Mouse (Mus musculus) 3T3-L1 (cell line): Measurements from ENCODE around the gene Lrat.

Experiments used
- DNase-seq: peaks from one replicate; pipeline ENCODE4 v3.0.0-alpha.2; 2015; ENCODE audit warnings: low read depth, low spot score

Lrat gene

DNA sequence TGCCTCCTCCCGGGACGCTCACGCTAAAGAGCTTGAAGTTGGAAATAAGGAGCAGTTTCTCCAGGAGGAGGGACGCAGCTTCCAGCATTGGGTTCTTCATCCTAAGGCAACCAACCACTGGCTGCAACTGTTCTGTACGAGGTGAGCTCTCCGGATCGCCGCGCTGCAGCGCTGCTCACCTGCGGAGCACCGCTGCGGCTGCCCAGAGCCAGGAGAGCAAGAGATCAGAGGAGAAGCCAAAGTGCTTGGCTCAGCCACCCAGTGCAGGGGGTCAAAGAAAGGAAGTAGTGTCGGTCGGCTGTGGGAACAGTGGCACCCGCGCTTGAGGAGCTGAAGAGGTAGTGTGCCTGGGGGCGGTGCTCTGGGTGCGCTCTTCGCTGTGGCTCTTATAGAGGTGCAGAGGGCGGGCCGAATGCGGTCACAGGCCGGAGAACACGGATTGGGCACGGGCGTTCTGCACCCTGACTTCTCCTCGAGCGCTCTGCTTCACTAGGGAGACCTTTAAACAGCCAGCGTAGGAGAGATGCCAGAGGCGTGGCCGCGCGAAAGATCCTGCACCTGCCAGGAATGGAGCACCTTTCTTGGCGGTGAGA, at the start of gene Lrat:
Gene Lrat (minus strand): TSS at position 361 of the 593 bp plus-strand sequence.
- no peak for DNase-seq

DNA sequence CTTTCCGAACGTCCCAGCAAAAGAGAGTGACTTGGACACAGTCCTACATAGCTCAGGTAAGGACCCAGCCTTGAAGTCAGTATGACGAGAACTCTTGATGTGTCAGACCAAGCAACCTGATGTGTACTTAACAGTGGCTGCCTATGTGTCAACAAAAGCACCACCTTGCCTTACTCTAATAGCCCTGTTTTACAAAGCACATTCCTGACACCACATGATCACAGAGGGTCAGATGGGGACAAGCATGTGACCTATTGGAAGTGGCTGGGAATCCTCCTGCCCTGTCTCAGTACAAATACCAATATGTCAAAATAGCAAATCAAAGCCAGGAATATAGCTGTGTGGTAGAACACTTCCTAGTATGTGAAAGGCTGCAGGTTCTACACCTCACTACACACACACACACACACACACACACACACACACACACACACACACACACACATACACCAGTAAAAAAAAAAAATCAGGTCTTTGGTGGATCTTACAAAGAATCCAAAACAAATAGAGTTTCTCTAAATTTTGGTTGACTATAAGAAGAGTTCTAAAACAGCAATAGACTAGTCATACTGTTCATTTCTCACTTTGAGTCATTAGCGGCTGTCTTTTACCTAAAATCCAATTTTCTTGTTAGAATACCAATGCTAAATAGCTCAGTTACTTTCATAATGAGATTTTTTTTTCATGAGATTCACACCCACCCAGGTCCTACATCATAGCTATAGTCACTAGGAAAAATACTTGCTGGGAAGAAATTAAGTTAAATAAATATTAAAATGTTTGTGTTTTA, 48.6 kb upstream of the Lrat start:
- DNase-seq: no peak

DNA sequence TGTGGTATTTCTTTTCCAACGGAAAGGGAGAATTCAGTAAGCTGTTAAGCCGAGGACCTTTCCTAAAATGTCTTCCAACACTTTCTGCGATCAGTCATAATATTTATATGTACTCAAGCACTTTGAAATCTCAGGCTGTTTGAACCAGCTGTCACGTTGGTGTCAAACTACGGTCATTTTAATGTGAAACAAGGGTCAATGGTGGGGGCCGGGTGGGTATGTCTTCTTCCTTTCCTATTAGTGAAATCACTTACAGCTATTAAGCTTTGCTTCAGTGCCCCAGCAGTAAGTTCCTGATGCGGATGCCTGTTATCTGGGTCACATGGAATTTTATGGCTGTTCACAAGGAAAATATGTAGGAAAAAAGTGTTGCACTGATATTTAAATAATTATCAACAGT, 46.9 kb upstream of the Lrat start:
- no peak for DNase-seq

DNA sequence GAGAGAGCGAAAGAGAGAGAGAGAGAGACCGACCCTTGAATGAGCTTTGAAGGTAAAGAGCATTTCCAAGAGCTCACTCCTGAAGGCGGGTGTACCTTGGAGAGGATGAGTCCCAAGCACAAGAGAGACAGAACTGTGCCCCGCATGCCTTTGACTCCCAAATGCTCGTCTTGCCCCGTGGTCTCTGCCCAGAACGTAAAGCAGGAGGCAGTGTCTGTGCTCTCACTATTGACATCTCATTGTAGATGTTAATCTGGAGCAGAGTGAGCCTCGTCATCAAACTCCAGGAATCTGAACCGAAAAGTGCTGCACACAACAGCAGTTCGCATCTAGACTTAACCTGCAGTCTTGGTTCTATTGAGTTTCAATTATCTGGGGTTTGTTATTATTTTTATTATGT, 46.4 kb upstream of the Lrat start:
- no peak for DNase-seq

DNA sequence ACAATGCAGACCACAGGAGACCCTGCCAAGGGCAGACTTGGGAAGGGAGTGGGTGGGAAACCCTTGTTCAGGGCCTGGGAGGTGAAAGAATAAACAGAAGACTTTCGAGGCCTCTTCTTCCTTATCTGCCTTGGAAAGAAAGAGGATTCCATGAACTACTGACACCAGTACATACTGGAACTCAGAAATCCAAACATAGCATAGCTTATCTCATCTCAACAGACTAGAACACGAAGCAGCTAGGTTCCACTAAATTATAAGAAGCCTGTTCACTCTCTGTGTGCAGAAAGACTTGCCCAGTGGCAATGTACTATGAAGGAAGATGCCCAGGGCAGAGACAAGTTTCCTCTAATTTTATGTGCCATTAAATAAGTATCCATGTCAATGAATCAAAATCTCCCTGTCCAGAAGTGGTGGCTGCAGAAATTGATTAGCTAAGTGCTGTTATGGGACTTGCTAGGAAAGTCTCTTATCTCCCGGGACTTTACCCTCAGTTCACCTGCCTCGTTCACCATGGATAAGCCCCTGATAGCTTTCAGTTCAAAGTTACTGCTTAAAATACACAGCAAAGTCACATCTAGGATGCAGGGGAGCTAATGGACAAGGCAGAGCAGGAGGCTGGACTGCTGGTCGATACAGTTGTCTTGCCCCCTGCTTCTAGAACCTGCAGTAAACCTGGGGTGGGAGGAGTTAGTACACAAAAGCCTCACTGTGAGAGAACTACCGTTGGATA, 42.8 kb upstream of the Lrat start:
- no peak for DNase-seq

DNA sequence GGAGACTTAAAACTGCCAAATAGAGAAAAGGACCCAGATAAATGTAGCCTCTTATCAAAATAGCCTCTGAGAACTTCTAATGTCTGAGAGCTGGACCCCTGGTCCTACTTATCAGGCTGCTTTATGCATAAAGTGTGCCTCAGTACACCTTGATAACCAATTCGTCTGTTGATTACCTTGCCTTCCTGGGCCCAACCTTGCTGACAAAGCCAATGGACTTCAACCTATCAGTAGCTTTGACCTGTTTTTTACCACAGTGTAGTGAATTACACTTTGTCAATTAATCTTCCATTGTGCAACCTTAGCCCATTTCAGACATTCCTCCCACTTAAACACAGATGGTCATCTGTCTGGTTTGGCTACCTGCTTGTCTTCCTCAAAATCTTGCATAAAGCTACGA, 24.1 kb upstream of the Lrat start:
- DNase-seq: no peak

DNA sequence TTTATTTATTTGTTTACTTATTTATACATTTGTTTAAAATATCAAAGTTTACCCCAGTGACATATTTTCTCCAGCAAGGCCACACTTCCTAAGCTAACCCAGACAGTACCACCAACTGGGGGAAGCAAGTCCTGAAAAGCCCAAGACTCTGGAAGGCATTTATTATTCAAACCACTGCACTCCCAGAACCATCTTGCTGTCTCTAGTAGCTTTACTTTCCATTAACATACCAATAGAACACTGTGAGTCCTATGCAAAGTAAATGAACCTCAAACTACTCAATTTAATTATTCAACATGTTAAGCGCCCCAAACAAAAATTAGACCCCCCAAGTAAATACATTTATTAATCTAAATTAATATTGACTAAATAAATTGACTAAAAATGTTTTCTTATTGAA, 11.9 kb upstream of the Lrat start:
- no peak for DNase-seq

DNA sequence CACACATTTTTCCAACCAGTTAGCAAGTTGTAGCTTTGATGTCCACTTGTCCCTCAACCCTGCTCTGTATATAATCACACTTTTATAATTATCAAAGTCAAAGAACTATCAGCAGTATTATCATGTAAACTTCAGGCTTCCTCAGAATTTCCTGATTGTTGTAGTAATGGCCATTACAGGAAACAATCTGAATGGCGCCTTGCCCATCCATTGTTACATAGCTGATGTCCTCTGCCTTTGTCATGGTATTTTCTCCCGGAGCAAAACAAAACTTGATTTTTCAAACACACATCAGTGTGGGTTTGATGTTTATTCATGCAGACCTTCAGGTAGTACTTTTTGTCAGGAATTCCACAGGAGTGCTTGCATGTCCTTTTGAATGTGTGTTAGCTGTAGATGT, 4.9 kb upstream of the Lrat start:
- DNase-seq: no peak

DNA sequence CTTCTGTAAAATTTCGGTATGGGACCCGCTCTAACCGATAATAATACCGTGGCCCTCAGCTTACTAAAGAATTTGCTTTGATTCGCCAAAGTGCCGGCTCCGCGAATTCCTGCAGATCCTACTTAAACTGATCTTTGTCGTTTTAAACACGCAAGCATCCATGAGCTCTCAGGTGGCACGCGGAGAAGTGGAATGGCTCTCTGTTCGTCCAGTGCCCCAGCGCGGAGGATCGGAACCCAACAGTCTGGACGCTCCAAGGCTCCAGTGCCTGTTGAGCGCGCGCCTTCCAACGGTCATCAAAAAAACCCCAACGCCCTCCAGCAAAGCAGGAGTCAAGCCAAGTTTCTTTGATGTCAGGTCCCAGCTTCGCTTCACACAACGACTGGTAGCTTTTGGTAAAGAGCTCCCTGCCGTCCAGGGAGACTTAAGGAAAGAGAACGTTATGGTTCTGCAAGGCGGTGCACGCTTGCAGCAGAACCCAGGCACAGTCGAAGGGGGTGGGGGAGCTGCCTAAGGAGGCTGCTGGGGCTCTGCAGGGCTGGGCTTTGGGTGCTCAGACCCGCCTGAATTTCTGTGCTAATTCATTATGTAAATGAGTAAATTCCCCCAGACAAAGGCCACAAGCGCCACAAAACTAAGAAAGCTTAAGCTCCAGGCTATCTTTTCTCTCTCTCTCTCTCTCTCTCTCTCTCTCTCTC, 587 bp upstream of the Lrat start:
- no peak for DNase-seq

DNA sequence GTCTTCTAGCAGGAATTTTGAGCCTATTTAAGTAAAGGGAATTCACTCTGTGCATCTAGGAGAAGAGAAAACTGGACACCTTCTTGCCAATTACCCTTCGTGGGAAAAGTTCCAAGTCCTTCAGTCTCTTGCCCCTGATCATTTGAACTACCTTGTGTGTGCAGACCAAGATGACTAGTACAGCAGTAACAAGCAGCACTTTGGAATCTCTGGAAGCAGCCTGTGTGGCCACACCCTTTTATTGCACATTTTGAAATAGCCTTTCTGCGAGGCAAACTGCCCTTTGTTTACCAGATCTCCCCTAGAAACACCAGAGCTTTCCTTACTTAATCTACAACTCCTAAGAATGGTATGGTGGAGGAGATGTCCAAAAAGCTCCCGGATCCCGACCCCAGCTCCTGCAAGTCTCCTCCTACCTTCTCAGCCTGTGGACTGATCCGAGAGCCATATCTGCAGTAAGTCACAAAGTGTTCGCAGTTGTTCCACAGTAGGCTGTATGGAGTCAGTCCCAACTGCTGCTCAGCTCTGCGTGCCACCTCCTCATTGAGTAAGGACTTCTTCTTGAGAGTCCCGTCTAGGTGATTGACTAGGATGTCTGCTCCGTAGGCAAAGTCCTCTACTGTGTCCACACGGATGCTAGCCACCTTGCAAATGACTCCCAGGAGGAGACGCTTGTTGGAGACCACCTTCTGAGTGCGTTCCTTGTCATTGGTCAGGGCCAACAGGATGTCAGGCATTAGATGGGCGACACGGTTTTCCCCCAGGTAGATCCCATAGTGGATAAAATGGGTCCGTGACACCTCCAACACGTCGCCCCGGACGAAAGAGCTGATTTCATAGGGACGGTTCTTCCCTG, 788 bp downstream of the Lrat start:
- DNase-seq: no peak

DNA sequence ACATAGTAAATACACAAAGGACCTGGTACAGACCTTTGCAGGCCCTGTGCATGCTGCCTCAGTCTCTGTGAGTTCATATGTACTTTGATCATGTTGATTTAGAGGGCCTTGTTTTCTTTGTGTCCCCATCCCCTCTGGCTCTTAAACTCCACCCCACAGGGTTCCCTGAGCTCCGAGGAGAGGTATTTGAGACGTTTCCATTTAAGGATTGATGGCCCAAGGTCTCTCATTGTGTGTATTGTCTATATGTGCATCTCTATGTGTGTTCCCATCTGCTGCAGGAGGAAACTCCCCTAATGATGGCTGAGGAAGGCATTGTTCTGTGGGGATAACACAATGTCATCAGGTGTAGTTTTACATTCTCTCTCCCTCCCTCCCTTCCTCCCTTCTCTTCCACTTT, 14.9 kb downstream of the Lrat start:
- no peak for DNase-seq

DNA sequence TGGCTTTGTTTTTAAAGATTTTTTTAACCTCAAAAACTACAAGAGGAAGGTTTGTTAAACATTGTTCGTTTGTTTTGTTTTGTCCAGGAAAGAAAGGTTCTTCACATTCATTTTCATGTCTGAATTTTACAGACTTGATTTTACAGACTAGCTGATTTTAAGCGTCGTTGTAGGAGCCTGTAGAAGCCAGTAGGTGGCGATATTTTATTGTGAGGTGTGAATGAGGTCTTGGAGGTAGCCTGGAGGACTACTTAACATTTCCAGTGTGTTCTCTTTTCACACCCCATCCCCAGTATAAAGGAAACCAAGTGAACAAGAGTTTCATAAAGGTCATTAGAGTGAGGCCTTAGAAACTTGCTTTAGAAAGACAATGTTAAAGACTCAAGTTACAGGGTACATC, 26.5 kb downstream of the Lrat start:
- DNase-seq: peak; percentile 44

DNA sequence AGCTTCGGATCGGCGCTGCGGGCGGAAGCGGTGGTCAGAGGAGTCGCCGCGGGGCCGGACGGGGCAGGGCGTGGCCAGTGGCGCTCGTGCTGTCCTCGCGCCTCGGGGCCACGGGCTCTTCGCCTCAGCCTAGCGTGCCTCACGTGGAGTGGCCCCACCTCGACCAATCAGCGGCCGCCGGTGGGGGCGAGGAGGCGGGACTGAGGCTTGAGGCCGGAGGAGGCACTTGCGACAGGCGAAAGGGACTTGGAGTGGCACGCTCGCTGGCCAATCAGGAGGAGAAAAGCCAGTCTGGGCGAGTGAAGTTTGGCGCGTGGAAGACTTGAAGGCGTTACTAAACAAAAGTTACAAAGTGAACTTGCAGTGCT, 27.4 kb downstream of the Lrat start, which contains the start of gene Rbm46:
Gene Rbm46 (minus strand): TSS at position 112 of the 368 bp plus-strand sequence.
- no peak for DNase-seq

DNA sequence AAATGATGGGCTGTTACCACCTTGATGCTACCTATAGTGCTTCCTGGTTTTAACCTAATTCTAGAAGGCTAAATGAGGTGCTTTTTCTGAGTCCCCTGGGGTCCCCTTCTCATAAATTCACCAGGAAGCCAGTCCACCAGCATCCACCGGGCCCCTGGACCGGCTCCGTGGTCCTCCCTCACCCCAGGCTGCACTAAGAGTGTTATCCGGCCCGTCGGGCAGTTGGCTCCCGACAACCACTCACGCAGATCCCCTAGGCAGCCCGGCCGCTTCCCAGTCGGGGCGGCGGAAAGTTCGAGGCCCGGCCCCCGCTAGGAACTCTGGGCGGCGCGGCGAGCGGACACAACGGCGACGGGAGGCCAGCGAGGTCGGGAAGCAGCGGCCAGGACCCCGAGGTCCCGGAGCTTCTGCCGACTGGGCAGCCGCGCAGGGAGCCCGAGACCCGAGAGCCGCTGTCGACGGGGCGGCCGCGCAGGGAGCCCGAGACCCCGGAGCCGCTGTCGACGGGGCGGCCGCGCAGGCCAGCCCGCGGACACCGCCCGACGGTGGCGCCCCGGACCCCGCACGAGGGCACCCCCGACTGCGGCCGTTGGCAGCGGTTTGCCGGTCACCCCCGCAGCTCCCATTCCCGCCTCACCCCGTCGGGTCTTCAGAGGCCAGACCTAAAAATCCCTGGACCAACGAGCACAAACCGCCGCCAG, 28.0 kb downstream of the Lrat start:
- DNase-seq: no peak

DNA sequence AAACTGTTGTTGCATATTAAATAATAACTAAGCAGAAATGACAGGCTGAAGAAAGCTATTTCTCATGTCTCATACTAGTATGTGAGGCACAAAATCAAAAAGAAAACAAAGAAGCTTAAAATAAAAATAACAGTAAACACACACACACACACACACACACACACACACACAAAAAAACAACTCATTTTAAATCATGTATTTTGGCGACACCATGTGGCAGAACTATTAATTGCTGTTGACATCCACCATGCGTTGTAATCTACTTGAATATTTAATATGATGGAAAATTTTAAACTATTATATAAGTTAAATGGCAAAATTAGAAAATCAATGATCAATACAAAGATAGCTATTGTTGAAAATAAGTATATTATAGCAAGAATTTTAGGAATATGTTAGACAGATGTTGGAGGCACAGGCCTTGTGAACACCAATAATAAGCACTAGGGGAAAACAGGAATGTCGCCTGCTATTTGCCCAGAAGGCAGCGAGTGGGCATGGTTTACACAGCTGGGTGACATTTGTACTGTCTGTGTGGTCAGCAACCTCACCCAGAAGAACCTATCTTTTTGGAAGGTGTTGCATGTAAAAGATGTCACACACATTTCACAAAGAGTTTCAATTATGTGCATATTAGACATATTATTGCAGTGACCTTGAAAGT, 46.2 kb downstream of the Lrat start:
- peak; percentile 69 for DNase-seq
